Mouse (Mus musculus) embryonic fibroblast, embryonic 13.5 days (primary cell): ENCODE measurements around the gene Gfap. TPM values are rescaled to one million over a fixed set of nuclear protein-coding genes. Genes with fewer than 3 reads are reported as not detected.

ENCODE experiments used
- H3K27ac ChIP-seq: 2 replicates; pipeline ENCODE4 v1.5.1; 2012; ENCODE audit warnings: low read length, control low read depth, inconsistent platforms; ENCODE audit not compliant: insufficient read depth
- H3K4me1 ChIP-seq: 2 replicates; pipeline ENCODE4 v1.6.1; 2011; ENCODE audit warnings: low read length; ENCODE audit not compliant: control insufficient read depth, insufficient read depth
- H3K4me3 ChIP-seq: 2 replicates; pipeline ENCODE4 v1.5.1; 2011; ENCODE audit warnings: mild to moderate bottlenecking, control low read depth, low read length; ENCODE audit not compliant: insufficient read depth
- CTCF ChIP-seq: IDR thresholded peaks from 2 replicates; pipeline ENCODE4 v1.5.1; 2011; ENCODE audit warnings: mild to moderate bottlenecking, control low read depth, low read length, moderate library complexity, borderline replicate concordance; ENCODE audit not compliant: insufficient read depth
- POLR2A ChIP-seq: IDR thresholded peaks from 2 replicates; pipeline ENCODE4 v1.6.1; 2011; ENCODE audit warnings: low read depth, mild to moderate bottlenecking, control low read depth, low read length, moderate library complexity
- polyA plus RNA-seq: library from polyadenylated mRNA; stranded (reverse); fragments of >200 nt; gene quantifications from 2 replicates; pipeline ENCODE4 v1.2.4, GENCODE M21; 2011; ENCODE audit warnings: low read depth; ENCODE audit not compliant: missing spikeins, insufficient read length

The Gfap gene
- polyA plus RNA-seq, 1 experiment: 1.4 TPM

DNA sequence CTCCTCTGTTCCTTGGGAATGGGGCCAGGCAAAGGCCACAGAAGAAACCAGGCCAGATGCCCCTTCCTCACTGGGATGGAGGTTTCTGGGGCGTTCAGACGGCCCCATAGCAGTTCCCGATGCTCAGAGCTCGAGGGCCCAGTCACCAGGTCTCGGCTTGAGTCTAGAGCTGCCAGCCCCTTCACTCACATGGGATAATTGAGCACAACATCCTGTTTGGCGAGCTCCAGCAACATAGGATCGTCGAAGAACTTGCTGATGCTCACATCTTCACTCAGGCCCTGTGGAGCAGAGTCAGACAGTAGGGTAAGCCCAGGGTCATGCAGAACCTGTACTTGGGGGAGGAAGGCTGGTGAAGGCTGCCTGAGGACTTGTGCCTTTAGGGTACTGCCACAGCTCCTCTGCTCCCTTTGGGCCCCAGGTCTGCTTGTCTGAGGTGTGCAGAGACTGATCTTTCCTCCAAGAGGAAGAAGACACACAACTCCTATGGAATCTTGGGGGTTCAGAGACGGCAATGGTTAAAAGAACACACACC is 62.0 kb downstream of the Gfap start:
- TF ChIP-seq CTCF: no peak
- TF ChIP-seq POLR2A: no peak
- H3K4me3 ChIP-seq: no peak overlapping the region
- H3K4me1 ChIP-seq: no peaks in the 10 kb centered on the region
- H3K27ac ChIP-seq: no peak overlapping the region

DNA sequence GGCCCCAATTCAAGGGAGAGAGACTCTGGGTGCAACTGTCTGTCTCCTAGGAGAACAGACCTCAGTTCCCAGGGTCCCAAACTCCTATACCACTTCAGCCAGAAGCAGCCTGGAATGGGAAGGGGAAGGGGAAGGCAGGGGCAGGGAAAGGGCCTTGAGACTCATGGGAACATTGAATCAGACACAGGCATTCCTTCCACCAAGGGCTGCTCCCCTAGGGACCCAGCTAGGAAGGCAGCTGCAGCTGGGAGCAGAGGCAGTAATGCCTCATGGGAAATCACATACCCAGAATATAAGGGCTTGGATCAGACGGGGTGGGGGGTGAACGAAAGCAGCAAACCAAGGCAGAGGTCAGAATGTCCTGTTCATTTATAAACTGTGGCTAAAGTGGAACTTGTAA is 62.6 kb downstream of the Gfap start:
- Histone ChIP-seq H3K27ac (no peak overlapping the region), H3K4me1 (no peaks in the 10 kb centered on the region), H3K4me3 (no peak overlapping the region)
- TF ChIP-seq CTCF (no peak), POLR2A (no peak)

DNA sequence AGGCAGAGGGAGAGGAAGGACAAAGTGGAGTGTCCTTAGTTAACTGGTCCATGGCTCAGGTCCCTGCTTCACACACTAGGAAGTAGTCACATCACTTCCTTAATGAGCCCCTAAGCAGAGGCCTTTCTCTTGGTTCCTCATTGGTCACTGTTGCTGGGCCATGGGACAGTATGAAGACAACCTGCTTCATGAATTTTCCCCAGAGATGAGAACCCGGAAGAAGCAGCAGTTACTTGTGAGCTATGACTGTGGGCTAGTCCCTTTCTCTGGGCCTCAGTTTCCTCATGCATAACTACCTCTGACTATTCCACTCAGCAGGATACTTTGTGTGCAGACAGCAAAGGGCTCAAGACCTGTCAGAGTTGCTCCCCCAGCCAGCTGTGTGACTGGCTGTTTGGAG is 63.3 kb downstream of the Gfap start:
- Histone ChIP-seq H3K4me3 (no peak overlapping the region), H3K27ac (no peak overlapping the region), H3K4me1 (no peaks in the 10 kb centered on the region)
- TF ChIP-seq POLR2A: no peak
- TF ChIP-seq CTCF: no peak

Other genes with a start within 250 kb of the Gfap start
- gene Meioc, start 237.2 kb downstream of the Gfap start, polyA plus RNA-seq: not detected in 2 replicates
- gene Ccdc43, start 203.1 kb downstream of the Gfap start, polyA plus RNA-seq: 25.6 and 26.4 TPM in 2 replicates
- gene Adam11, start 139.5 kb downstream of the Gfap start, polyA plus RNA-seq: 0.40 and 2.0 TPM in 2 replicates
- 27.8 and 43.5 TPM in 2 replicates for gene Gjc1, start 81.2 kb downstream of the Gfap start, polyA plus RNA-seq
- gene Higd1b, start 65.1 kb downstream of the Gfap start, polyA plus RNA-seq: not detected in 2 replicates
- 75.9 and 77.9 TPM in 2 replicates for gene Eftud2, start 19.9 kb downstream of the Gfap start, polyA plus RNA-seq
- gene Ccdc103, start 19.7 kb downstream of the Gfap start, polyA plus RNA-seq: 0.49 and 0.73 TPM in 2 replicates
- gene Fam187a, start 15.7 kb downstream of the Gfap start, polyA plus RNA-seq: not detected in 2 replicates
- gene Kif18b, start 24.2 kb upstream of the Gfap start, polyA plus RNA-seq: 10.5 and 15.7 TPM in 2 replicates
- gene C1ql1, start 45.8 kb upstream of the Gfap start, polyA plus RNA-seq: not detected in 2 replicates
- 91.1 and 111 TPM in 2 replicates for gene Nmt1, start 127.3 kb upstream of the Gfap start, polyA plus RNA-seq
- gene Dcakd, start 127.4 kb upstream of the Gfap start, polyA plus RNA-seq: 57.7 and 66.6 TPM in 2 replicates
- gene Plcd3, start 200.7 kb upstream of the Gfap start, polyA plus RNA-seq: 5.6 and 7.1 TPM in 2 replicates
- 23.3 and 24.3 TPM in 2 replicates for gene Acbd4, start 200.8 kb upstream of the Gfap start, polyA plus RNA-seq
- 16.8 and 19.0 TPM in 2 replicates for gene Hexim1, start 215.3 kb upstream of the Gfap start, polyA plus RNA-seq
- 2.3 and 3.1 TPM in 2 replicates for gene Hexim2, start 231.5 kb upstream of the Gfap start, polyA plus RNA-seq